Mouse (Mus musculus): ENCODE measurements around the gene Cd101. TPM values are rescaled to one million over a fixed set of nuclear protein-coding genes. Genes with fewer than 3 reads are reported as not detected.

Cd101 gene
- polyA plus RNA-seq, 1 experiment from 2014 or later = 0.05 TPM

- Histone ChIP-seq H3K4me3 (ENCODE audit: low read depth, low read length) (no peak overlapping the region), H3K9ac (ENCODE audit: low read depth, low read length) (no peak overlapping the region), H3K27ac (ENCODE audit: low read depth, low read length) (no peak overlapping the region), H3K36me3 (ENCODE audit: control insufficient read depth, insufficient read depth, low read length) (no peaks in the 10 kb centered on the region), H3K4me1 (replicated peaks; ENCODE audit: control insufficient read depth, insufficient read depth, low read length) (no peaks in the 10 kb centered on the region), H3K4me2 (replicated peaks; ENCODE audit: low read depth, low read length) (no peak overlapping the region), H3K27me3 (ENCODE audit: control insufficient read depth, insufficient read depth, low read length) (no peaks in the 10 kb centered on the region), H3K9me3 (ENCODE audit: control insufficient read depth, low read length) (no peaks in the 10 kb centered on the region)
- DNase-seq (ENCODE audit: low spot score) (no peak), ATAC-seq (ENCODE audit: low FRiP score) (no peak)
- 94% methylated on average over 8 of the region's 8 CpGs for WGBS
These were observed 82.1 kb downstream of the Cd101 start for GRCm38 (mm10) chr3:100947286-100947685.

Other genes with a start within 250 kb of the Cd101 start
- 0.08 and 0.19 TPM in 2 replicates for gene Vtcn1, start 204.1 kb downstream of the Cd101 start, polyA plus RNA-seq (2014; fragmentation: Nextera tagmentation; extraction: Ambion mirVana)
- 3.4 and 3.8 TPM in 2 replicates for gene Trim45, start 107.4 kb downstream of the Cd101 start, polyA plus RNA-seq (2014; fragmentation: Nextera tagmentation; extraction: Ambion mirVana)
- 19.5 and 22.4 TPM in 2 replicates for gene Ttf2, start 59.9 kb downstream of the Cd101 start, polyA plus RNA-seq (2014; fragmentation: Nextera tagmentation; extraction: Ambion mirVana)
- gene Ptgfrn, start 80.7 kb upstream of the Cd101 start, polyA plus RNA-seq (2014; fragmentation: Nextera tagmentation; extraction: Ambion mirVana) = 3.3 and 3.5 TPM in 2 replicates